Mouse (Mus musculus) hindbrain, embryonic 15.5 days (tissue): ENCODE data around the gene Wdtc1. TPM values are rescaled to one million over a fixed set of nuclear protein-coding genes. Genes with fewer than 3 reads are reported as not detected.

Source experiments
- ATAC-seq: fragments of 200-750 bp; cut with Nextera tagmentation; 2 replicates; pipeline ENCODE4 v1.8.0; 2017; ENCODE audit warnings: low read depth, moderate number of reproducible peaks, moderate TSS enrichment; ENCODE audit not compliant: low FRiP score
- H3K27ac ChIP-seq: fragments of 300-500 bp; sonication (generic); replicated peaks from 2 replicates; pipeline ENCODE4 v1.5.1; 2015; ENCODE audit warnings: mild to moderate bottlenecking, inconsistent platforms
- H3K27me3 ChIP-seq: fragments of 300-500 bp; sonication (generic); 2 replicates; pipeline ENCODE4 v1.6.1; 2015; ENCODE audit warnings: control low read depth, inconsistent platforms
- H3K36me3 ChIP-seq: fragments of 300-500 bp; sonication (generic); 2 replicates; pipeline ENCODE4 v1.6.1; 2015; ENCODE audit warnings: control low read depth, inconsistent platforms
- H3K4me1 ChIP-seq: fragments of 300-500 bp; sonication (generic); replicated peaks from 2 replicates; pipeline ENCODE4 v1.6.1; 2015; ENCODE audit warnings: control low read depth, inconsistent platforms
- H3K4me2 ChIP-seq: fragments of 300-500 bp; sonication (generic); 2 replicates; pipeline ENCODE4 v1.6.1; 2015; ENCODE audit warnings: moderate library complexity, mild to moderate bottlenecking, inconsistent platforms
- H3K4me3 ChIP-seq: fragments of 300-500 bp; sonication (generic); 2 replicates; pipeline ENCODE4 v1.5.1; 2015; ENCODE audit warnings: mild to moderate bottlenecking, inconsistent platforms
- H3K9ac ChIP-seq: fragments of 300-500 bp; sonication (generic); 2 replicates; pipeline ENCODE4 v1.6.1; 2015; ENCODE audit warnings: inconsistent platforms
- H3K9me3 ChIP-seq: fragments of 300-500 bp; sonication (generic); 2 replicates; pipeline ENCODE4 v1.6.1; 2016; ENCODE audit warnings: control low read depth, inconsistent platforms
- WGBS: fragments of 180-500 bp; shearing (Covaris S2); methylation state at CpG from one replicate; pipeline ENCODE4 v1.1.7; 2015; 5-methylcytosine and 5-hydroxymethylcytosine counted together
- polyA plus RNA-seq: library from polyadenylated mRNA; unstranded; fragments of >200 nt; fragmentation: Nextera tagmentation; extraction: Ambion mirVana; gene quantifications from 2 replicates; pipeline ENCODE4 v1.2.1, GENCODE M21; 2015

Wdtc1 gene
- polyA plus RNA-seq = 22.7 and 24.0 TPM in 2 replicates

GRCm38 (mm10) chr4:133353367-133354365, at the start of gene Wdtc1:
Wdtc1 (minus strand) TSS chr4:133353481.
- Histone ChIP-seq H3K4me2 (no peak within 1 kb of the TSS), H3K27me3 (no peaks in the 10 kb centered on the region), H3K9me3 (no peaks in the 10 kb centered on the region), H3K27ac (no peak within 1 kb of the TSS), H3K4me1 (no peaks in the 10 kb centered on the region), H3K9ac (no peak within 1 kb of the TSS), H3K4me3 (no peak within 1 kb of the TSS), H3K36me3 (no peaks in the 10 kb centered on the region)
- 91% methylated on average over 23 of the region's 23 CpGs for WGBS
- ATAC-seq = no peak

GRCm38 (mm10) chr4:133402011-133402410, 48.7 kb upstream of the Wdtc1 start:
- Histone ChIP-seq H3K27me3 (no peaks in the 10 kb centered on the region), H3K36me3 (no peaks in the 10 kb centered on the region), H3K9ac (no peak overlapping the region), H3K4me3 (no peak overlapping the region), H3K9me3 (no peaks in the 10 kb centered on the region), H3K27ac (no peak overlapping the region), H3K4me1 (no peaks in the 10 kb centered on the region; the same call in none of the 2 replicates), H3K4me2 (no peak overlapping the region)
- ATAC-seq = no peak
- 75% methylated on average over 13 of the region's 13 CpGs for WGBS

- Histone ChIP-seq H3K9ac (no peak overlapping the region), H3K4me3 (no peak overlapping the region), H3K4me2 (no peak overlapping the region), H3K36me3 (no peaks in the 10 kb centered on the region), H3K4me1 (peaks cover 14% of the 10 kb centered on the region), H3K9me3 (no peaks in the 10 kb centered on the region), H3K27me3 (no peaks in the 10 kb centered on the region), H3K27ac (no peak overlapping the region)
- 77% methylated on average over 7 of the region's 7 CpGs for WGBS
- no peak for ATAC-seq
Measured at GRCm38 (mm10) chr4:133400098-133400497, 46.8 kb upstream of the Wdtc1 start.

- H3K9me3 ChIP-seq = no peaks in the 10 kb centered on the region
- H3K9ac ChIP-seq = no peak overlapping the region
- H3K4me1 ChIP-seq = peaks cover 17% of the 10 kb centered on the region
- WGBS = 95% methylated on average over 6 of the region's 6 CpGs
- no peaks in the 10 kb centered on the region for H3K36me3 ChIP-seq
- no peak overlapping the region for H3K4me3 ChIP-seq
- H3K27ac ChIP-seq = no peak overlapping the region
- no peak overlapping the region for H3K4me2 ChIP-seq
- no peaks in the 10 kb centered on the region for H3K27me3 ChIP-seq
- no peak for ATAC-seq
Measured at GRCm38 (mm10) chr4:133399509-133399908, 46.2 kb upstream of the Wdtc1 start.

- H3K9ac ChIP-seq = no peak overlapping the region
- no peaks in the 10 kb centered on the region for H3K27me3 ChIP-seq
- no peak overlapping the region for H3K4me3 ChIP-seq
- H3K4me1 ChIP-seq = peaks cover 17% of the 10 kb centered on the region
- no peak overlapping the region for H3K27ac ChIP-seq
- no peak for ATAC-seq
- WGBS = 77% methylated on average over 5 of the region's 5 CpGs
- no peak overlapping the region for H3K4me2 ChIP-seq
- H3K36me3 ChIP-seq = no peaks in the 10 kb centered on the region
- H3K9me3 ChIP-seq = no peaks in the 10 kb centered on the region
Measured at GRCm38 (mm10) chr4:133398619-133399018, 45.3 kb upstream of the Wdtc1 start.

- H3K9ac ChIP-seq = no peak overlapping the region
- peaks cover 17% of the 10 kb centered on the region for H3K4me1 ChIP-seq
- ATAC-seq = no peak
- H3K36me3 ChIP-seq = no peaks in the 10 kb centered on the region
- H3K4me2 ChIP-seq = no peak overlapping the region
- no peaks in the 10 kb centered on the region for H3K9me3 ChIP-seq
- 87% methylated on average over 8 of the region's 8 CpGs for WGBS
- no peaks in the 10 kb centered on the region for H3K27me3 ChIP-seq
- H3K4me3 ChIP-seq = no peak overlapping the region
- no peak overlapping the region for H3K27ac ChIP-seq
Measured at GRCm38 (mm10) chr4:133397961-133398360, 44.7 kb upstream of the Wdtc1 start.

GRCm38 (mm10) chr4:133397299-133397698, 44.0 kb upstream of the Wdtc1 start:
- no peak overlapping the region for H3K27ac ChIP-seq
- H3K36me3 ChIP-seq = no peaks in the 10 kb centered on the region
- no peak overlapping the region for H3K4me3 ChIP-seq
- no peak overlapping the region for H3K4me2 ChIP-seq
- H3K27me3 ChIP-seq = no peaks in the 10 kb centered on the region
- peaks cover 17% of the 10 kb centered on the region for H3K4me1 ChIP-seq
- no peak for ATAC-seq
- no peak overlapping the region for H3K9ac ChIP-seq
- H3K9me3 ChIP-seq = no peaks in the 10 kb centered on the region
- 28% methylated on average over 5 of the region's 5 CpGs for WGBS

- Histone ChIP-seq H3K27ac (no peak overlapping the region), H3K4me2 (no peak overlapping the region), H3K9me3 (no peaks in the 10 kb centered on the region), H3K4me3 (no peak overlapping the region), H3K27me3 (no peaks in the 10 kb centered on the region), H3K36me3 (no peaks in the 10 kb centered on the region), H3K4me1 (peaks cover 26% of the 10 kb centered on the region), H3K9ac (no peak overlapping the region)
- 62% methylated on average over 2 of the region's 2 CpGs for WGBS
- no peak for ATAC-seq
Measured at GRCm38 (mm10) chr4:133396079-133396478, 42.8 kb upstream of the Wdtc1 start.

- H3K27me3 ChIP-seq = no peaks in the 10 kb centered on the region
- no peak overlapping the region for H3K9ac ChIP-seq
- no peak overlapping the region for H3K4me2 ChIP-seq
- WGBS = 91% methylated on average over 4 of the region's 4 CpGs
- H3K4me1 ChIP-seq = peaks cover 29% of the 10 kb centered on the region
- H3K9me3 ChIP-seq = no peaks in the 10 kb centered on the region
- H3K36me3 ChIP-seq = no peaks in the 10 kb centered on the region
- H3K4me3 ChIP-seq = no peak overlapping the region
- ATAC-seq = no peak
- H3K27ac ChIP-seq = no peak overlapping the region
Measured at GRCm38 (mm10) chr4:133394981-133395573, 41.8 kb upstream of the Wdtc1 start.

- Histone ChIP-seq H3K27me3 (no peaks in the 10 kb centered on the region), H3K4me3 (no peak overlapping the region), H3K36me3 (no peaks in the 10 kb centered on the region), H3K9ac (no peak overlapping the region), H3K27ac (no peak overlapping the region), H3K4me2 (no peak overlapping the region), H3K9me3 (no peaks in the 10 kb centered on the region), H3K4me1 (peaks cover 32% of the 10 kb centered on the region)
- no peak for ATAC-seq
- 78% methylated on average over 18 of the region's 18 CpGs for WGBS
Measured at GRCm38 (mm10) chr4:133391185-133392040, 38.1 kb upstream of the Wdtc1 start.

GRCm38 (mm10) chr4:133390585-133390984, 37.3 kb upstream of the Wdtc1 start:
- H3K4me2 ChIP-seq = no peak overlapping the region
- H3K4me1 ChIP-seq = peaks cover 24% of the 10 kb centered on the region
- WGBS = 87% methylated on average over 6 of the region's 6 CpGs
- H3K4me3 ChIP-seq = no peak overlapping the region
- H3K27ac ChIP-seq = no peak overlapping the region
- H3K9ac ChIP-seq = no peak overlapping the region
- no peaks in the 10 kb centered on the region for H3K9me3 ChIP-seq
- H3K36me3 ChIP-seq = no peaks in the 10 kb centered on the region
- no peak for ATAC-seq
- no peaks in the 10 kb centered on the region for H3K27me3 ChIP-seq
